Mouse (Mus musculus) forelimb bud, embryonic 11.5 days (tissue): Measurements from ENCODE around the gene Plxnb2.

Experiments used
- DNase-seq: peaks from one replicate; pipeline ENCODE4 v3.0.0-alpha.2; 2012; ENCODE audit warnings: low read depth, low spot score

The Plxnb2 gene

DNA sequence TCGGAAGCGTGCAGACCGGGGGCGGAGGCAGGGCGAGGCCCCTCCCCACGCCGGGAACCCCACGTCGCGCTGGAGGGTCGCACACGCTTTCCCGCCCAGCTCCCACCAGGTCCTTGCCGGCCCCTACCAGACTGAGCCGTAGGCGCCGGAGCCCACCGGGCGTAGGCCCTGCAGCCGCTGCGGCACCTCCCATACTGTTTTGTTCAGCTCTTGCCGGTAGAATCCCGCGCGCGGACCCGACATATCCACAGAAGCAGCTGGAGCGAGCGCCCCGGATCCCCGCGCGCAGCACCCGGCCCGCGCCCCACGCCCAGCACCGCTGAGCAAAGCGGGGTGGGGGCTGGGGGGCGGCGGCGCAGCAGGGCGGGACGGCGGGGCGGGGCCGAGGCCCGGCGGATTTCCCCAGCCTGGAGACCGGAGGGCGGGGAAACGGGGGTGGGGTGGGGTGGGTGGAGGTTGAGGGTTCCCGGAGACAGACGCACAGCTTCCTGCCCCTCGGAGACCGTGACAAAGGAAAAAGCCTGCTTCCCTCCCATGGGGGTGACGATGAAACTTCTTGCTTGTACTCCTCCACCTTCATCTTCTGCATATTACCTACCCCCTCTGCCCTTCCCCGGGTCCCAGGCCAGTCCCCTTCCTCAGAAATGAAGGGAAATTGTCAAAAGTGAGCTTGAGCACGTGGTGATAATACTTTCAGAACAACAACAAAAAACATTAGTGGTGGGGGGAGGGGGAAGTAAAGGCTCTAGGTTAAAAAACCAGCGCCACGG lies 31.1 kb downstream of the Plxnb2 start, which contains the start of gene Mapk11:
Mapk11 (minus strand) TSS at position 358 of the 770 bp plus-strand sequence.
- DNase-seq: no peak

DNA sequence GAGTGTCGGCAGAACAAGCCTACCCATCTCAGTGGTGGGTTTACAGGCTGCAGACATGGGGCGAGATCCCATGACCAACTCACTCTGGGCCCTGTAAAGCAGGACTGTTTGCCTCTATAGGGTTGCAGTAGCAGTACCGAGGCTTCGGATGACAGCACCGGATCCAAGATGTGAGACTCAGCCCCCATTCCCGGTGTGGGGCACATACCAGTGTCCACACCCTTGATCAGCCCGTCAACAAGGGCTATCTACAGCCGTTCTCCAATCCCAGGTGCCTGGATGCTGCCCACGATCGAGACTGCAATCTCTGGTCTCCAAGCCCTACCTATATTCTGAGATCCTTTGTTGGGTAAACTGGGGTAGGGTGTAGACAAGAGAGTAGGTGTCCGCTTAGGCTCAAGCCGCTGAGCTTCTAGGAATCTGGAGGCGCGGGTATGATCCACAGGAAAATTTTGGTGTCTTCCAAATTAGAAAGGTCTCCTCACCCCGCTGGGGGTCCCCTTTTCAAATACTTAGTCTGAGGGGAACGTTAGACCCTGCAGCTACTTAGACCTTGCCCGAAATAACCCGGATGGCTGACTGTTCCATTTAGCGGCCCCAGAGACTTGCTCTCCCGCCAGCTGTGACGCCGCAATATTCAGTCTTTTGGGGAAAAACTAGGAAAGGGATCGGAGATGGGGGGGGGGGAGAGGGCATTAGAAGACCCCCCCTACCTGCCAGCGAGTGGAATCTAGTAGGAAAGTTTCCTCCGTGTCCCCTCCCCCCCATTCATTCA lies 31.9 kb downstream of the Plxnb2 start:
- no peak for DNase-seq

- no peak for DNase-seq
Measured at GRCm38 (mm10) chr15:89147895-89148294, 32.7 kb downstream of the Plxnb2 start.

GRCm38 (mm10) chr15:89147456-89147855 lies 33.1 kb downstream of the Plxnb2 start:
- DNase-seq: no peak

GRCm38 (mm10) chr15:89147024-89147423 lies 33.6 kb downstream of the Plxnb2 start:
- DNase-seq: no peak

GRCm38 (mm10) chr15:89146537-89146936 lies 34.1 kb downstream of the Plxnb2 start:
- DNase-seq: no peak

- DNase-seq: no peak
Measured at GRCm38 (mm10) chr15:89145813-89146350, 34.7 kb downstream of the Plxnb2 start.

GRCm38 (mm10) chr15:89144965-89145364 lies 35.6 kb downstream of the Plxnb2 start:
- DNase-seq: no peak

DNA sequence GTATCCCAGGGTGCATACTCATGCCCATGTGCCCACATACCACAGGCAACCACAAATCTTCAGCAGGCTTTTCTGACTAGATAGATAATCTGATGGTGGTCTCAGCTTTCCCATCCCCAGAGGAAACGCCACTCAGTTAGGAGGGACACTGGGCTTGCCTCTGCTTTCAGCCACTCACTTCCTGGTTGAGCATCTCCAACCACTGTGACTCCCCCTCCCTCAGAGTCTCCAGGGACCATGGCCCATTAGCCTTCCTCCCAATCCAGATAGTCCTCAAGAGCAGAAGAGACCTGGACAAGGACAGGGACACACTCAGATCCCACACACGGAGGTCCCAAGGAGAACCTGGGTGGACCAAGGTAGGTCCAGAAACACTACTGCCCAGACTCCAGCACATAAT lies 37.5 kb downstream of the Plxnb2 start:
- no peak for DNase-seq

DNA sequence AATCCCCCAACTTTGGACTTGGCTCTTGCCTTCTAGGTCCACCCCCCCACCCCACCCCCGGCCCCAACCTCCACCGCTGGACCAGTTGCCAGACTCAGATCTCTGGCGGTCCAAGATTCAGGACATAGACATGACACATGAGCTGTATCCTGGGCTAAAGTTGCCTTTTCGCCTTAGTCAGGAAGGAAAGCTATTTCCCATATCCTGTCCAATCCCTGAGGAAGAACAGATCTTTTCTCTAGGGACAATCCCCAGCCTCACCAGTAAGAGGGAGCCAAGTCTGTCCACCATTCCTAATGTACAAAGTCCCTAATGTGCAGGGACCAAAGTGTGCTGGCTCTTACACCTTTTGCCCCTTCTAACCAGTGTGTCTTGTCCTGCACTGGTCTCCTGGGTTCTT lies 38.7 kb downstream of the Plxnb2 start:
- DNase-seq: no peak

DNA sequence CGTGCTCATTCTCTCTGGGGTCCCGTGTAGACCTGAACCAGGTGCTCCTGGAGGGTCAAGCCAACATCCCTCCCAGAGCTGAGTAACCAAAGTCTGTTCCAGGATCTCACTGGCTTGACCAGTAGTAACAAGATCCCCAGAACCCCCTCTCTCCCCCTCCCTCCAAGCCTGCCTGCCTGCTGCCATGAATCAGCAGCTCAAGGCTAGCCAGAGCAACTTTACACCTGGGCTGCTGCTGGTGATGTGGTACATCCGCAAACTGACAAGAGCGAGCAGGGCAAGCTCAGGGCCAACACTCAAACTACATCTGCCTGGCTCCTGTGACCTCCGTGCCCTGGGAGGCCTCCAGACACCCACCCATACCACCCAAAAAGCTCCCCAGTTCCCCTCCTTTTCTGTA lies 39.1 kb downstream of the Plxnb2 start:
- DNase-seq: no peak

DNA sequence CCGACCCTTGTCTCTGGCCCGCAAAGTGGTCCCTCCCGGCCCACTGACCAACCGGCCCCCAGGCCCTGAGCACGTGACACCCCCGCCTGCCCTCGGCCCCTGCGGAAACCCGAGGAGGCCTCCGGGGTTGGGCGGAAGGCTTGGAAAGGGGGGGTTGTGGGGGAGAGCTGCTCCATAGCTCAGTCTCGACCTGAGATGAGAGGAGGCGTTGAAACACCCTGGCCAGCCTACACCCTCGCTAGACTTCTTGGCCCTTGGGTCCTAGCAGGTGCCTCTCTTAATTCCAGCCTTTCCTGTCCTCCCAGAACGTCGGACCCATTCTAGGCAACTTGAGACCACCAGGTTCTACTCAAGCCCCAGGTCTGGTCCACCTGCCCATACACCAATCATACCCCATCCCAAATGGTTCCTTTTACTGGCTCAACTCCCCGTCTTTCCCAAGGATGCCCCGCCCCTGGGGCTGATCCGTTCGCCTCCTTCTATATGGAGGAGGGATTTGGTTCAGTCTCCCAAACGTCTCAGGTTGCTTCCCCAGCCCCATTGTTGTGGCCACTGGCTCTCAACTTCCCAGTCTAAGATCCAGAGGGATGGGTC lies 39.8 kb downstream of the Plxnb2 start, which contains the start of gene Mapk12:
Mapk12 (minus strand) TSS at position 45 of the 594 bp plus-strand sequence.
- no peak for DNase-seq

GRCm38 (mm10) chr15:89140048-89140658 lies 40.4 kb downstream of the Plxnb2 start:
- DNase-seq: no peak

GRCm38 (mm10) chr15:89138531-89138930 lies 42.1 kb downstream of the Plxnb2 start:
- no peak for DNase-seq

DNA sequence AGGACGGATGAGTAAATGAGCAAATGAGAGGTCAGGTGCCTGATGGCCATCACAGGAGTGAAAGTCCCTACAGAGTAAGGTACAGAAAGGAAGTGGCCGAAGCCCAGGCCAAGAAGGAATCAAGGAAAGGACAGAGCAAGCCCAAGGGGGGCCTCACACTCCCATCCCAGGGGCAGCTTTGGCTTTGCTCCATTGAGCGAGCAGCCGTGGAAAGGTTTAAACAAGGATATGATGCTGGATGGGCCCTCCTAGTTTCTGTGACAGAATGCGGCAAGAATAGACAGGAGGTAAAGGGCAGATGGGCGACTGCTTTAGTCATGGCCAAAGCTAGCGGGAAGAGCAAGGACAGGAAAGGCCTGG lies 42.6 kb downstream of the Plxnb2 start:
- DNase-seq: no peak

- DNase-seq: no peak
Measured at GRCm38 (mm10) chr15:89137378-89138045, 43.1 kb downstream of the Plxnb2 start.

- no peak for DNase-seq
Measured at GRCm38 (mm10) chr15:89136461-89137155, 44.0 kb downstream of the Plxnb2 start.

- no peak for DNase-seq
Measured at GRCm38 (mm10) chr15:89131316-89131715, 49.3 kb downstream of the Plxnb2 start.

DNA sequence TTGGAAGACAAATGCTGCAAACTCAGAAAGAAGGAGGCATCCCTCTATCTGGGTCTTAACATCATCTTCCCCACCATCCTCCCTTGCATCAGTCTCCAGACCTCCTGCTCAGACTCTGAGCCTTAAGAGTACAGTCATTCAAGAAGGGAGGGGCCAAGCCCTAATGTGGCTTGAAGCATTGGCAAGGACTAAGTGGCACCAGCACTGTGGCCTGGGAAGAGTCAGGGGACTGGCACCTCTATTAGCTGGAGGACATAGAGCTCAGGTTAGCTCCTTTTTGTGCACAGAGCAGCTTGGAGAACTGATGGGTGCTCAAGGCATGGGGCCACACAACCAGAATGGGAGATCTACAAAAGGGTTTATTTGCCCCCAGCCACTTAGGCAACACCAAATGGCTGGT lies 50.3 kb downstream of the Plxnb2 start:
- DNase-seq: no peak
